Mouse (Mus musculus) ES-Bruce4 (cell line): ENCODE data around the gene Fubp3. TPM values are rescaled to one million over a fixed set of nuclear protein-coding genes. Genes with fewer than 3 reads are reported as not detected.
A peak's percentile ranks its signal among the peaks of the same experiment; 100 is the strongest.
"Not testable (repeated sequence)": the region's sequence is repeated elsewhere in the genome, so short reads cannot be mapped to it uniquely, and the experiment has no call there.

Experiments
- H3K27ac ChIP-seq: 2 replicates; pipeline ENCODE4 v1.5.1; 2012; ENCODE audit warnings: low read length, inconsistent platforms; ENCODE audit not compliant: insufficient read depth
- H3K27me3 ChIP-seq: 2 replicates; pipeline ENCODE4 v1.6.1; 2012; ENCODE audit warnings: mild to moderate bottlenecking, low read length, inconsistent platforms; ENCODE audit not compliant: control insufficient read depth, poor library complexity, insufficient read depth, severe bottlenecking
- H3K36me3 ChIP-seq: 2 replicates; pipeline ENCODE4 v1.6.1; 2012; ENCODE audit warnings: inconsistent platforms, mild to moderate bottlenecking, low read length, moderate library complexity; ENCODE audit not compliant: control insufficient read depth, poor library complexity, insufficient read depth, severe bottlenecking
- H3K4me1 ChIP-seq: one replicate; pipeline ENCODE4 v1.8.1; 2011; ENCODE audit warnings: low read length; ENCODE audit not compliant: control insufficient read depth, insufficient read depth
- H3K4me3 ChIP-seq: 2 replicates; pipeline ENCODE4 v1.5.1; 2011; ENCODE audit warnings: low read depth, mild to moderate bottlenecking, low read length
- H3K9ac ChIP-seq: 2 replicates; pipeline ENCODE4 v1.6.1; 2012; ENCODE audit warnings: low read depth, mild to moderate bottlenecking, inconsistent platforms; ENCODE audit not compliant: poor library complexity, severe bottlenecking
- H3K9me3 ChIP-seq: replicated peaks from 2 replicates; pipeline ENCODE4 v1.6.1; 2012; ENCODE audit warnings: mild to moderate bottlenecking, low read length, inconsistent platforms; ENCODE audit not compliant: control insufficient read depth, poor library complexity, insufficient read depth, severe bottlenecking
- CTCF ChIP-seq: IDR thresholded peaks from one replicate; pipeline ENCODE4 v1.8.1; 2011; ENCODE audit warnings: low read depth, low read length
- EP300 ChIP-seq: IDR thresholded peaks from 2 replicates; pipeline ENCODE4 v1.6.1; 2011; ENCODE audit warnings: low read depth, low read length; ENCODE audit not compliant: insufficient read depth
- POLR2A ChIP-seq: IDR thresholded peaks from one replicate; pipeline ENCODE4 v1.8.1; 2011; ENCODE audit warnings: low read length; ENCODE audit not compliant: insufficient read depth
- polyA plus RNA-seq: library from polyadenylated mRNA; stranded (reverse); fragments of >200 nt; gene quantifications from 2 replicates; pipeline ENCODE4 v1.2.4, GENCODE M21; 2011; ENCODE audit warnings: low read depth; ENCODE audit not compliant: missing spikeins, insufficient read depth, insufficient read length

The Fubp3 gene
- polyA plus RNA-seq, 1 experiment: 83.7 TPM

DNA sequence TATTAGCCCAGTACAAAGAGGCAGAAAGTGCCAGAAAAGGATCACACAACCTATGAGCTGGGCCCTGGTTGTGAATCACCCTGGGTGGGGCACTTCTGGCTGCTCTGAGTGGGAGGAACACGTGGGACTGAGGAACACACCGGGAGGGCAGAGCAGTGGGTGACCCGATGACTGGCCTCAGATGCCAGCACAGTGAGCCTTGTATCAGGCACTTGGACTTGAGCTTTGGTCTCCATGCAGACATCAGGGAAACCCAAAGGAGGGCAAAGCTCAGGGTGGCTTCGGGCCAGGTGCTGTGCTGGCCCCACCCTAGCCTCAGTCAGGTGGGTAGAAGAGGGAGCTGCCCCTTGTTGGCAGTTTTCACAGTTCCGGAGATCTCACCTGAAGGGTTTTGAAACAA is 30.9 kb upstream of the Fubp3 start:
- TF ChIP-seq CTCF: no peak
- Histone ChIP-seq H3K27me3 (no peaks in the 10 kb centered on the region), H3K27ac (no peak overlapping the region), H3K9me3 (no peaks in the 10 kb centered on the region), H3K4me3 (no peak overlapping the region), H3K36me3 (no peaks in the 10 kb centered on the region), H3K9ac (no peak overlapping the region), H3K4me1 (peaks cover 4% of the 10 kb centered on the region)

DNA sequence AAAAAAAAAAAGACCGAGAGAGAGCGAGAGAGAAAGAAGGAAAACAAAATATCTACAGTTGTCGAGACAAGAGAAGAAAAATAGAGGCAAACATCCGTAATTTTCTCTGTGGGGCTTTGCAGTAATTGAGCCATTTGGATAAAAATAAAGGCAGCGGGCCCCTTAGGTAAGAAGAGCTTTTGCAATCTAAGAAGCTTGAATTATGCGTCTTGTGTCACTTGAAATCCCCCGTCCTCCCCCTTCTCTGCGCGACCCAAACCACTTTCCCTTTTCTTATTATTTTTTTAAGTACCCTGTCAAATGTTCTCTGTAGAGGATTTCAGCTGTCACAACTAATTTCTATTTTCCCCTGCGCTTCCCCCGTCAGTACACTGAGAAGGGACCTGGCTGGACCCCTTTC is 24.7 kb upstream of the Fubp3 start:
- H3K36me3 ChIP-seq: no peaks in the 10 kb centered on the region
- H3K27me3 ChIP-seq: no peaks in the 10 kb centered on the region
- H3K9ac ChIP-seq: no peak overlapping the region
- H3K9me3 ChIP-seq: no peaks in the 10 kb centered on the region
- H3K27ac ChIP-seq: no peak overlapping the region
- peaks cover 4% of the 10 kb centered on the region for H3K4me1 ChIP-seq
- TF ChIP-seq POLR2A (no peak), CTCF (no peak), EP300 (no peak)
- H3K4me3 ChIP-seq: no peak overlapping the region

DNA sequence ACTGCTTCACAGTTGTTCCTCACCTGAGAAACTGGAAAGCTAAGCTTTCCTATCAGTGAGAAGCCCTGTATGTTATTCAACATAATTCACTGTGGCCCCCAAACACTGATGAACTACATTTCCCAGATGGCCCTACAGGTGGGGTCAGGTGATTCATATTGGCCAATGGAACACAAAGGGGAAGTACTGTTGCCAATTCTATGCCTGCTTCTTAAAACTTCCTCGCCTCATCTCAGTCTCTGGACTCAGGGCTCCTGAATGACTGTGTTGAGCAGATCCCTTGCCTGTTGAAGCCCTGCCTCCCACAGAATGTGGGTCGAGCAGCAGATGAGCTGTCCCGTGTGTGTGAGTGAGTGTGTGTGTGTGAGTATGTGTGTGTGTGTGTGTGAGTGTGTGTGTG is 21.9 kb upstream of the Fubp3 start:
- Histone ChIP-seq H3K27ac (no peak overlapping the region), H3K4me1 (peaks cover 1% of the 10 kb centered on the region), H3K4me3 (peak overlapping the region; percentile 34), H3K36me3 (no peaks in the 10 kb centered on the region), H3K9ac (no peak overlapping the region), H3K9me3 (no peaks in the 10 kb centered on the region), H3K27me3 (no peaks in the 10 kb centered on the region)
- TF ChIP-seq EP300: no peak
- no peak for TF ChIP-seq POLR2A

GRCm38 (mm10) chr2:31551351-31551750 is 21.1 kb upstream of the Fubp3 start:
- H3K27me3 ChIP-seq, H3K9me3 ChIP-seq, H3K4me1 ChIP-seq, H3K27ac ChIP-seq, H3K36me3 ChIP-seq, H3K4me3 ChIP-seq, H3K9ac ChIP-seq: not testable (repeated sequence)

DNA sequence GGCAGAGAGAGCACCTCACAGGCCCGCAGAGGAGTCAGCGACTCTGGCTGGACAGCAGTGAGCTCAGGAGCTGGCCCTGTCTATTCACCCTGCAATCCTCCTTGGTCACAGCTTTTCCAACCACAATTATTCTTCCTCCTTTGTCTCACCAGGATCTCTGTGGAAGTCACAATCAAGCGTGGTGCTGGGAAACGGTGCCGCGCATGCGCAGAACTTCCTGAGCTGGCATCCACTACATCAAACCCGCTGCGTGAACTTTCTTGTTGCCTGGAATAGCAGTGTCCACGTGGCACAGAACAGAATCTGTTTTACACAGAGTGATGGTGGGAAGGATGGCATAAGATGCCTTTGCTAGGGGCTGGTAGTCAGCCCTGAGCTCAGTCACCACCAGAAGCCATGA is 20.5 kb upstream of the Fubp3 start:
- H3K36me3 ChIP-seq: no peaks in the 10 kb centered on the region
- no peak overlapping the region for H3K27ac ChIP-seq
- H3K9ac ChIP-seq: no peak overlapping the region

DNA sequence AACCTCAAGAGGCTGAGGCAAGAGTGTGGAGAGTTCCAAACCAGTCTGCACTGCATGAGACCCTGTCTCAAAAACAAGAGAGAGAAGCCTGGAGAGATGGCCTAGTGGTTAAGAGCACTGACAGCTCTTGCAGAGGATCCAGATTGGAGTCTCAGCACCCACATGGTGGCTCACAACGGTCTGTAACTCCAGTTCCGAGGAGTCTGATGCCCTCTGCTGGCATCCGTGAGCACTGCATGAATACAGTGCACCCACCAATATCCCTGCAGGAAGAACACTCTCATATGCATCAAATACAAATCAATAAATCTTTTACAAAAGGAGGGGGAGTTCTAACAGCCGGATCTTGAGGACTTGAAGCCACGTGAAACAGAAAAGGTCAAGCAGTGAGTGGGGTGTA is 17.8 kb upstream of the Fubp3 start:
- Histone ChIP-seq H3K9me3 (no peaks in the 10 kb centered on the region), H3K9ac (no peak overlapping the region)

More for the DNA sequence above, 20.5 kb upstream of the Fubp3 start:
- no peak for TF ChIP-seq CTCF
- no peak for TF ChIP-seq POLR2A
- TF ChIP-seq EP300: no peak
- Histone ChIP-seq H3K27me3 (no peaks in the 10 kb centered on the region), H3K4me1 (no peaks in the 10 kb centered on the region), H3K4me3 (no peak overlapping the region), H3K9me3 (no peaks in the 10 kb centered on the region)

GRCm38 (mm10) chr2:31572915-31573635 is 624 bp downstream of the Fubp3 start:
- Histone ChIP-seq H3K4me1 (peaks cover 1% of the 10 kb centered on the region), H3K4me3 (peak overlapping the region; percentile 89)
- TF ChIP-seq POLR2A (no peak), EP300 (no peak), CTCF (no peak)

More for the DNA sequence above, 17.8 kb upstream of the Fubp3 start:
- Histone ChIP-seq H3K36me3 (no peaks in the 10 kb centered on the region), H3K27me3 (no peaks in the 10 kb centered on the region), H3K27ac (no peak overlapping the region), H3K4me3 (no peak overlapping the region), H3K4me1 (no peaks in the 10 kb centered on the region)
- TF ChIP-seq CTCF (peak; percentile 72), POLR2A (no peak)

More at GRCm38 (mm10) chr2:31572915-31573635, 624 bp downstream of the Fubp3 start:
- peak overlapping the region; percentile 65 for H3K27ac ChIP-seq
- H3K36me3 ChIP-seq: peaks cover 12% of the 10 kb centered on the region
- H3K9me3 ChIP-seq: peaks cover 4% of the 10 kb centered on the region; the same call in 1 of the 2 replicates
- peak overlapping the region; percentile 94 for H3K9ac ChIP-seq
- no peaks in the 10 kb centered on the region for H3K27me3 ChIP-seq
